Mouse (Mus musculus): ENCODE measurements around the gene Actbl2.

Gene Actbl2

DNA sequence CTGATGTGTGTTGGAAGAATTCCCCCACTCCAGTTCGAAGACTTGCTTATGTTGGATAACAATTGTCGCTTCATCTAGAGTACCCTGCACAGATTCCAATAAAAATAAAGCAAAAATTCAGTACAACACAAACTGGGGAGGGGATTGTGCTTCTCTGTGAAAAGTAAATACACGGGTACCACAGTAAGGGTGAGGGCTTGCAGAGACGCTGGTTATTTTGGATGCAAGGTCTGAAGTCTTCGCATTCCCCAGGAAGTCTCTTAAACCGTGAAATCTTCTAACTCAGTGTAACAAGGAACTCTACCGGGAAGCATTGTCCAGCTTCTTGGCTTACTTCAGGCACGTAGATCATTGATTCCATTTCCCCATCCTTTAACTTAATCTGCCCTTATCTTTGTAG lies 17.1 kb downstream of the Actbl2 start:
- DNase-seq = no peak

DNA sequence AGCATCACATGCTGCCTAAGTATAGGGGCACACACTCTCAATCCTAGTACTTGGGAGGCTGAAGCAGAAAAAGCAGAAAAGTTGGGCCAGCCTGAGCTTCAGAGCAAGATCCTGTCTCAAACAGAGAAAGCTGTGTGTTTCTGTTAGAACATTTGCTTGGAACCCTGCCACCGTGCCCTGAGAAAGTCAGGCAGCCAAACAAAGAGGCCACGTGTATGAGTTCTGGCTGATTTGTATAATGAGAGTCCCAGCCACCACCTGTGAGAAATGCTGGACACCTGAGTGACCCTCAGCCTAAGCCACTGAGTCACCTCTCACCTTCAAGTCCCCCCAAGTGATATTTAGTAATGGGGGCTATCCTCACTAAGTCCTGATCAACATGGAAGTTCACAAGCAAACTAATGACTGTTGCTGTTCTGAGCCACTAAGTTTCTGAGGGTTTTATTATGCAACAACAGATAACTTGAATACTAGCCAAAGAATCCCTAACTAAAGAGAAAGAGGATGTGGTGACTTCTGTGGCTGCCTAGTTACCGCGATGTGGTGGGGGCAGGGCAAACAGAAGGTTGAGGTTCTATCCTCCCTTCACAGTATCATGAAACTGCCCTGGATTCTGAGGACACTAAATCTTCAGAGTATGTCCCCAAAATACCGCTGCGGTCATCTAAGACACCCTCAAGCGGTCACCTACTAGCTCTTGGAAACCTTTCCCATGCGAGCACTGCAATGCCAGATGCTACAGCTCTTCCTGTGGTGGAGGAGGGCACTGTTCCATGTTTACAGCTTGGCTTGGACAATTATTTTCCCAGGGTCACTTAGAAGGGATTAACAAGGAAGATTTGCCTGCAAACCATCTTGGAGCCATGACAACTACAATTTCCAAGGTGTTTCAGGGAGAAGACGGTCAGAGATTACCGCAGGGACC lies 31.9 kb downstream of the Actbl2 start:
- peak; percentile 74 to 84 for DNase-seq

DNA sequence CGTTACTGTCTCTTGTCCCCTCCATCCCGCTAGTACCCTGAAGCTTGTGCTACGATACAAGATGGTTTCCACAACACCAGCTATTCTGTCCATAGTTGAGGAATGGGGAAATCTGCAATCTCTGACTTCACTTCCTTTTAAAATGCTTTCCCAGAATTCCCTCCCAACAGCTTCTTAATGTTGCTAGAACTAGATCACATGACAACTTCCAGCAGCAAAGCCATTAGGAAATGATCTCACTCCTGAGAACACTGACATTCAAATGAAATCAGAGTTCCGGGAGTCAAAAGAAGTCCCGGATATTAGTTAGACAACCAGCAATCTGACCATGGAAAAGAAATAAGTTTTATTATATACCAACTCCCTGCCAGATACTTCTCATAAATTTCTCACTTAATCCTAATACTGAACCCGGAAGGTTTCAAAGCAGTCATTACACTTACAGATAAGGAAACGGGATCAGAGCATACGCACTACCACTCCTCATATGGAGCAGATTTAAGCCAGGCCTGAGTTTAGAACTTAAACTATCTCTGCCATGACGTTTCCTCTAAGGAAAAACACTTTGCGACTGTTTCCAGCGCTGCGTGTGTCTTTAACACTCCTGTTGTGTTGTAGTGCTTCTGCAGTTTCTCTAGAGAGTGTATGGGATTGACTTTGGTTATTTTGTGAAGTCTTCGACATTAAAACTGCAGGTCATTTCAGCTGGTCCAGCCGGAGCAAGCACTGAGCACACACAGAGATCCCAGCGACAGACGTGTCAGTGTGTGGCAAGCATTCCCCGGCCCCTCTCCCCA lies 36.5 kb downstream of the Actbl2 start:
- no peak for DNase-seq

DNA sequence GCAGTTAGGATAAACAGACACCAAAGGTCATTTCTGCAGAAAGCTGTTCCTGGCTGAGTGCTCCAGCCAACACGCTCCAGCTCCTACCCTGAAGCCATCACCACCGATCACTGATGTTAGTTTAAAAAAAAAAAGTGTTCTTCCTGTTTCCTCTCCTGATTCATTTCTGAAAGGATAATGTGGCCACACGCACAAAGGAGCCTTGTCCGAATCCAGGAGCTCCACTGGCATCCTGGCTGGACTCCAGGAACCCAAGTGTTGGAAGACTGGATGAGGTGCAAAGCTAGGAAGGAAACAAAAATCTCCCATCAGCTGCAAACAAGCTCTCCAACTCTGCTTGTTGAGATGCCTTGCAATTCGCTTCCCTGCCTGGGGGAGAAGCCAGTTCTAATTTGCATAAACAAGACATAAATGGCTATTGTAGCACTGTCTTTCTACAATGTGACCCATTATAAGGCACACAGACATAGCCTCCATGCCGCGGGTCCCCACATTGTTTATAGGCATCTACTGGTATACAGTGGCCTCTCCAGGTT lies 37.2 kb downstream of the Actbl2 start:
- peak; percentile 59 to 77 for DNase-seq

DNA sequence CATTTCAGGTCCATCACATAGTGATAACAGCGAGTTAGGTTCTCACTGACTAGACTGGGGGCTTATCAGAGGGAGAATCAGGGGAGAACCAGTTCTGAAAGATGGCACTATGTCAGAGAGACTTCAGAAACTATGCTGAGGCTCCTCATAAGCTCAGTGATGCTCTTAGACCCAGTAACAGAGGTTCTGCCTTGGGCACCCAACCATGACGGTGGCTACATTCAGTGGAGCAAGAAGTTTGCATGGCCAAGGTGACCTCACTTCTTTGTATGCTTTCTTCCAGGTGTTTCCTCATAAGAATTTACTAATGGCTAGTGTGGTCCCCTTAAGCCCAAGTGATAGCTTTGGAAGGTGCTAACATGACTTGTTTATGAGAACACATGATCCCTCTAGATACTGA lies 38.7 kb downstream of the Actbl2 start:
- DNase-seq = no peak

DNA sequence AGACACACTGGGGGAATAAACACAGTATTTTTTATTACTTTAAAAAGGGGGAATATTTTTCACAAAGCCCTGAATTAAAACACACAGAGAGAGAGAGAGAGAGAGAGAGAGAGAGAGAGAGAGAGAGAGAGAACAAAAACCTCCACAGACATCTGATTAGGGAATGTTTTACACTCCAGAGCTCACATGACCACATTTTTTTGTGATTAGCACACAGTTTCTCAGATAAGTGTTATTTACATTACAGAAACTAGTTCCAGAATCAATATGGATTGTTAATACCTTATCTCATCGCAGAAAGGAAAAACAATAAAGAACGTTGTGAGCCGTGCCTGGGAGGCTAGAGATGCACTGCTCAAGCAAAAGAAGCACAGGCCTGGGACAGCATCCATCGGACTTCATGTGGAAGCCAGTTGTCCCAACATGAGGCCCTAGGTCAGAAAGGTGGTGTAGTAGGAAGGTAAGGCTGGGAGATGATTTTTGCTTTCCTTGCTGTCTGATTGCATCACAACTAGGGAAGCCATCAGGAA lies 40.2 kb downstream of the Actbl2 start:
- no peak for DNase-seq

DNA sequence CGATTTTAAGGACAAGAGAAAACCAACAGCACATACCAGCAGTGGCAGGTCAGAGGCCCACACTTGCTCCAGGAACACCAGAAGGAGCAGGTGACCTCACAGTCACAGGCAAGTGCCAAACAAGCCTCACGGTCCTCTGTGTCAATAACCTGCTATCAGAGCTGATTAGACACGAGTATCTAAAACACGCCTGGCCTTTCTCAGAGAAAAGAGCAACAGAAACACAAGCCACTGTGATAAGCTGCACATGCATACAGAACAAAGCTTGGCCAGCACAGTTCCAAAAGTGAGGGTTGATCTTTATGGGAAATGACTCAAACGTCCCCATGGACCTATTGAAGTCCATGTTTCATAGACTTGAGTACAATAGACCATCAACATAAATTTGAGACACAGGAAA lies 41.2 kb downstream of the Actbl2 start:
- DNase-seq = no peak

DNA sequence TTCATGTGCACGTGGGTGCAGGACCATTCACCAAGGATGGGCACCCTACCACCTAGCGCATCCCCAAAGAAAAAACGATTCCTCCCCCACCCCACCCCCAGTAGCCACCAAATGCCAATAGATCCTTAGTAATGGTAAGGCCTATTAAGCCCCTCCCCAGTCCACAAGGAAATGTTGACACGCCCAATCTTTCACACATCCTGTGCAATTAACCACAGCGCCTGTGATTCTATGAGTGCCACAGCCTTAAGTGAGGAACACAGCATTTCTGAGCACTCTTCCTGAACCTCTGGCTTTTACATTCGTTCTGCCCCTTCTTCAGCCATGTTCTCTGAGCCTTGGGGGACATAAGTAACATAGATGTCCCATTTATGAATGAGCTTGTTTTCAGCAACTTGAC lies 42.8 kb downstream of the Actbl2 start:
- no peak for DNase-seq

DNA sequence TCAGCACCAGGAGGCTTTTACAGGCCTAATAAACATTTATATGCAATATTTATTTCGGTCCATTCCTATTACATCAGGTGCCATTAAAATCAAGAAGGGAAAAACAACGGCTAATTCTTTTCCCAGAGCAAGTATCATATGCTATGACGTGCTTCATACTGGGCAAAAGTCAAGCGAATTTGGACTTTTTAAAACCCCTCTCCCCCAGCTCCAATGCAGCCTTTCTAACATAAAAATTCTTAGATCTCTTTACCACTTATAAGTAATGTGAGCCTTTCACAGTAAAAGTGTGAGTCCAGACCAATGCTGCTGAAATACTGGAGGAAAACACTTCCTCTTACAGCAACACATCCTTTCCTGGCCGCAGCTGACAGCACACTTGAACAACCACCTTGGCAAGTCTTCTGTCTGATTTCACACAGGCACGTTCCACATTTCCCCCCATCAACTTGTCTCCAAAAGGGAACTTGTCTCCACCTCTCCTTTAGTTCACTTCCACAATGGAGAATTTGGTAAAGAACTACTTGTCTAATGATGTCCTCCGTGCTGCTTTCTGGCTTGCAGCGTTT lies 44.4 kb downstream of the Actbl2 start:
- no peak for DNase-seq

DNA sequence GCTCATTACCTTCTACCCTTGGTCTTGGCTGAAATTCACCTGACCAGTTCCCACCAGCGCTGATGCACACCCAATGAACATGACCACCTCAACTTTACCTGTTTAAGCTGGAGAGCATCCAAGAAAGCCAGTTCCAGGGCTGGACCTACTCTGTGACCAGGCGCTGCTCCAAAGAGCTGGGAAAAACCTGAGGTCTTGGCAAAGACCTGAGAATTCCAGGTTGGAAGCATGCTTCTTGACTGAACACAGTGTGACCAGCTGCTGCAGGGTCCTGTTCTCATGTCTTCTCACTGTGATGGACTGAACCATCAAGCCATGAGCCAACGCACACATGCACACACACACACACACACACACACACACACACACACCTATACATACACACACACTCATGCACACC lies 46.0 kb downstream of the Actbl2 start:
- peak; percentile 28 to 45 for DNase-seq

DNA sequence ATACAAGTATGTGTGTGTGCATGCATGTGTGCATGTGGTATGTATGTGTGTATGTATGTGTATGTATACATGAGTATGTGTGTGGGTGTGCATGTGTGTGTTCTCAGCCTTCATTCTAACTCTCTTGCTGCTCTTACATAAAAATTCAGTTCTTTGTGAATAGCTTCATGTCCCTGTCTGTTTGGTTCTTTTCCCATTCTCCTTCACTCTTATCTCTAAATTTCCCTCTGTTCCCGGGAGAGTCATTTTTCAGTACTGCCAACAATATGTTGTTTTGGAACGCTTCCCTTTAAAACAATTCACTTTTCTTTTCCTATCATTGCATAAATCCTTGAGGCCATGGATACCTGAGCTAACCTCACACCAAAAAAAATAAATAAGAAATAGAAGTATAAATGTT lies 46.6 kb downstream of the Actbl2 start:
- DNase-seq = no peak

DNA sequence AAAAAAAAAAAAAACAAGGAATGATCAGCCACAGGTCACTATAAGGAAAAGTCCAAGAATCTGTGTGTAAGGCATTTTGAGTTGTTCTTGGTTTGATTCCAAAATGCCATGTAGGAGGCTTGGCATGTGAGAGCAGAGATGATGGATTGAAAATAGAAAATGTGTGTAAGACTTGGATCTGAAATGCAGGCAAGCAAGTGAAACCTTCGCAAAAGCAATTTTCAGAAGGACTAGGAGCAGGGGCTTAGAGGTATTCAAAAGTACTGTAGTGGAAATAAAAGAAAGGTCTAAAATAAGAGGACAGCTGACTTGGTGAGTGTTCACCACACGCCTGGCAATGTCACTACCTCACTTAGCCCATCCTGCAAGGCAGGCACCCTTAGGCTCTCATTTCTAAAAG lies 49.4 kb downstream of the Actbl2 start:
- DNase-seq = no peak

DNA sequence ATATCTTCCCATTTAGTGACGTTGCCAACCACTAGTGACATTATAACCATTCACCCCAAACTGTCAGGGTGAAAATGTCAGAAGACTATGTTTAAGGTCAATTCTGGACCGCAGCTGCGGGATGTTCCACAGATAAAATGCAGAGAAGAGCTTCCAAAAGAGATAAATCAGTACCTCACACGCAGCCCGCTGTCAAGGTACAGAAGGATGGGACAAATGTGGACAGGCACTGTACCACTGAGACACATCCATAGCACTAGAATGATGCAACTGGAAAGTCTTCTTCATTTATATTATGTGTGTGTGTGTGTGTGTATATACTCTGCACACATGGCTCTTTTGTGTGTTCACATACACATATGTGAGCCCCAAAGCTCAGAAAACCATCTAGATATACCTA lies 49.9 kb downstream of the Actbl2 start:
- DNase-seq = no peak

Measured in cerebellum, postnatal 25 days (tissue).